Mouse (Mus musculus): Measurements from ENCODE around the gene B3galnt2. TPM values are rescaled to one million over a fixed set of nuclear protein-coding genes. Genes with fewer than 3 reads are reported as not detected.
"Not testable (repeated sequence)": the region's sequence is repeated elsewhere in the genome, so short reads cannot be mapped to it uniquely, and the experiment has no call there.

Gene B3galnt2
- 20.2 and 34.6 TPM in 2 replicates for polyA plus RNA-seq (2012; rRNA removed)

- DNase-seq (ENCODE audit: low read depth) = peak; percentile 95
Measured at GRCm38 (mm10) chr13:13953874-13954832, at the start of gene B3galnt2. TSS of gene B3galnt2 (plus strand) at chr13:13954469.

GRCm38 (mm10) chr13:13911341-13911740 is 42.9 kb upstream of the B3galnt2 start:
- DNase-seq (ENCODE audit: low read depth) = no peak

- no peak for DNase-seq (ENCODE audit: low read depth)
Measured at GRCm38 (mm10) chr13:13919396-13919795, 34.9 kb upstream of the B3galnt2 start.

- DNase-seq (ENCODE audit: low read depth) = no peak
Measured at GRCm38 (mm10) chr13:13922526-13922925, 31.7 kb upstream of the B3galnt2 start.

GRCm38 (mm10) chr13:13929982-13930381 is 24.3 kb upstream of the B3galnt2 start:
- no peak for DNase-seq (ENCODE audit: low read depth)

- no peak for DNase-seq (ENCODE audit: low read depth)
Measured at GRCm38 (mm10) chr13:13954931-13955330, 662 bp downstream of the B3galnt2 start.

- DNase-seq (ENCODE audit: low read depth) = no peak
Measured at GRCm38 (mm10) chr13:13956686-13957085, 2.4 kb downstream of the B3galnt2 start.

DNA sequence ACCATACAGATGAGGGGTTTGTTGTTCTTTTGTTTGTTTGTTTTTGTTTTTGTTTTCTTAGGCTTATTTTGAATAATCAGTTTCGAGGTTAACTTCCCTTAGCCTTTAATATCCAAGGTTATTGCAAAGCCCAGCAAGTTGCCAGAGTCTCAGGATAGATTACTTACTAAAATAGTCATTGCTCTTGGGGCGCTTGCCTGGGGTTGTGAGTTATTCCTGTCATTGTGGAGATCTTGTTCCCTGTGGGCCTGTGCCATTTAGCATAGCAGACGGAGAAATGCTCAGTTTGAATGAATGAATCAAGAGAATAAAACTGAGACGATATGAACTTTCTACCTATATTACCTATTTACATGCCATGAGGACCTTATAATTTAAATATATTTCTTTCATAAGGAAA is 5.9 kb downstream of the B3galnt2 start:
- no peak for DNase-seq (ENCODE audit: low read depth)

DNA sequence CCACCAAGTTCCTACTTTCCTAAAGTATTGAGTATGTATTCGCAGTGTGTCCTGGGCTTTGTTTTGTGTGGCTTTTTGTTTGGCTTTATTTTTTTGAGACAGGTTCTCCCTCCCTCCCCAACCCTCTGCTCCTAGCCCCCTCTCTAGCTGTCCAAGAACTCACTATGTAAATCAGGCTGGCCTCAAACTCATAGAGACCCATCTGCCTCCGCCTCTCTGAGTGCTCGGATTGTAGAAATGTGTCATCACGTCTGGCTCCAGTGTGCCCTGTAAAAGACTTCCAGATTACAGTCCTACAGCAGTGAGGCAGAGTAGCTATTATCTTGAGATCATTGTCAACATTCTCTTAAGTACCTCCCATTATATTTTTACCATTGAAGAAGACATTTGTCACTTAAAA is 6.8 kb downstream of the B3galnt2 start:
- DNase-seq (ENCODE audit: low read depth) = no peak

- DNase-seq (ENCODE audit: low read depth) = no peak
Measured at GRCm38 (mm10) chr13:13965388-13965964, 11.2 kb downstream of the B3galnt2 start.

DNA sequence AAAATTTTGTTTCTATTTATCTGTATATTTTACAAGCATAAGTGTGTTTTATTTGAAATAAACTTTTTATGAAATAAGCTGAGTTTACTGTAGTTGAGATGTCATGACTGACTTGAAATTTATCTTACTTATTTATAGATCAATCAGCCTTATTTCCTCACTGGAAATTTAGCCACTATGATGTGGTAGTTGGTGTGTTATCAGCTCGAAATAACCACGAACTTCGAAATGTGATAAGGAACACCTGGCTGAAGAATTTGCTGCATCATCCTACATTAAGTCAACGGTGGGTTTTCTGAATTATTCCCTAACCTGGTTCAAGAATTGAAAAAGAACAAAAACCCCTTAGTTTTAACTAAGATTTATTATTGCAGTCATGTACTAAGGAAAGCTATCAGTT is 11.9 kb downstream of the B3galnt2 start:
- no peak for DNase-seq (ENCODE audit: low read depth)

DNA sequence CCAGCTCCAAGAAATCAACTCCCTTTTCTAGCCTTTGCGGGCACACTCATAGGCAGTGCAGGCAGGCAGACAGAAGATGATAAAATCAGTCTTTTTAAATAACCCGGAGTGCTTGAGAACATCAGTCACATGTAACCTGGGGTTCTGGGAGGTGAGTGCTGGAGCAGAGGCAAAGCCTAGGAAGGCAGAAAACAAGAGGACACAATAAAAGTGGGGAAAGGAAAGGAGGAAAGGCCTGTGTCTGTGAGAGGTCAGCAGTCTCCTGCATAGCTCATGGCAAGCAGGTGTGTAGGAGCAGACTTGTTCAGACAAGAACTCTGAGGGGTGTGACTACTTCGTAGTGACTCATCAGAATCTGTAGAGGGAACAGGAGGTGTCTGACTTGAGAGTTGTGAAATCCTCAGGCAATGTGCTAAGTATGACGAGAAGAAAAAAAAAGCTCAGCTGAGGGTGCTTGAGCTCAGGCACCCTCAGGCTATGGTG is 14.4 kb downstream of the B3galnt2 start:
- peak; percentile 98 for DNase-seq (ENCODE audit: low read depth)

GRCm38 (mm10) chr13:13969796-13970195 is 15.5 kb downstream of the B3galnt2 start:
- no peak for DNase-seq (ENCODE audit: low read depth)

GRCm38 (mm10) chr13:13981842-13982241 is 27.6 kb downstream of the B3galnt2 start:
- DNase-seq (ENCODE audit: low read depth) = not testable (repeated sequence)

DNA sequence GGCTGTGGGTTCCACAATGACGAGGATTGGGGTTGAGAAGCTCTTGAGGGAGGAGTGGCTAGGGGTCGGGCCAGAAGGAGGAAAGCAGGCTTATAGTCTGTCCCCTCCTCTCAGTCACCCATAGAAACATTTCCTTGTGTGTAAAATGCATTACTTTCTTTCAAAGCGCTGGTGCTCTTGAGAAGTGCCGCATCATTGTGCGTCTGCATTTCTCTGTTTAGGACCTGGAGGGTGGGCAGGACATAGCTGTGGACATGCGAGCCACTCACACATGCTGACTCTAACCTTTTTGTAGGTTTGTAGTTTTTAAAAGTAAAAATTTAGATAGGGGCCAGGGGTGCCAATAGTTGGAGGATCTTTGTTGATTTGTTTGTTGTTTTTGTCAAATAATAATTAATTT is 29.3 kb downstream of the B3galnt2 start:
- no peak for DNase-seq (ENCODE audit: low read depth)

- DNase-seq (ENCODE audit: low read depth) = no peak
Measured at GRCm38 (mm10) chr13:13989135-13989534, 34.9 kb downstream of the B3galnt2 start.

DNA sequence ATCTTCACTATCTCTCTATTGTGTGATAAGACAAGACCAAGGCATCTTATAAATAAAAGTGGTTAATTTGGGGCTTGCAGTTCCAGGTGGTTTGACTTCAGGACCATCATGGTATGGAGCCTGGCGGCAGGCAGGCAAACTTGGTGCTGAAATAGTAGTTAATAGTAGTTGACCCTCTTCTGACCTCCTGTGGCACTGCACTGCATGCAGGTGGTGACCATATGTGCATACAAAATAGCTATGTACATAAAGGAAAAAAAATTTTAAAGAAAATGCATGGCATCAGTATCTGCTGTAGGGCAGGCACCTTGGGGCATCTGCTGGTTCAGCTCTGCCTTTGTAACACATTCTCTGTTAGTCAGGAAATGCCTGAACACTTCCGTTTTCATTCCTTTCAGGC is 36.1 kb downstream of the B3galnt2 start:
- DNase-seq (ENCODE audit: low read depth) = no peak

DNA sequence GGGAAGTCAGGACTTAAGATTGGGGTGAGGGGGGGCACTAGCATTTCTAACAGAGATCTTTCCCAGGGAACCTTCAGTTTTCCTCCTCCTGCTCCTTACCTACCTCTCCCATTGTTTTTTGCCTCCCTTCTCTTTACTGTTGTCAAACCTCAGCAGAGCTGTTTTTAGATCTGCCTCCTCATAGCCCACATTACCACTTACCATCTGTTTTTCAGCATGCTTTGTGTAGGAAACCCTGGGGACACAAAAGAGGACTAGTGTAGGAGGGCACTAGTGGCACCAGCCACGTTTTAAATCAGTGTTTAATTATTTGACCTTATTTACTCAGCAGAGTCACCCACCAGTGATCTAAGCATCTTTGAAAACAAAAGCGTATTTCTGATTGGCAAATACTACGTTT is 38.8 kb downstream of the B3galnt2 start:
- DNase-seq (ENCODE audit: low read depth) = no peak

DNA sequence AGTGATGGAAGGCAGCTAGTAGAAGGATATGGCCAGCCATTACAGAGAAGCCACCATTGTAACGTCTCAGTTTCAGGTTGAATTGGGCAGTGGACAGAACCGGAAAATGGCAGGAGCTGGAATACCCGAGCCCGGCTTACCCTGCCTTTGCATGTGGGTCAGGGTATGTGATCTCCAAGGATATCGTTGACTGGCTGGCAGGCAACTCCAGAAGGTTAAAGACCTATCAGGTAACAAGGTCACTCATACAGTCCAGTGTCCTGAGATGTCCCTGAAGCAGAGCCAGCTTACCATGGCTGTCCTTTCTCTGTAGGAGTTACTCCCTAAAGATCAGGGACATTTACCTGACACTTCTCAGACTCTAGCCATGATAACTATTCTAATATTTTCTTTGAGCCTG is 40.8 kb downstream of the B3galnt2 start:
- no peak for DNase-seq (ENCODE audit: low read depth)

GRCm38 (mm10) chr13:13997476-13997875 is 43.2 kb downstream of the B3galnt2 start:
- no peak for DNase-seq (ENCODE audit: low read depth)

GRCm38 (mm10) chr13:14002706-14003105 is 48.4 kb downstream of the B3galnt2 start:
- peak; percentile 85 for DNase-seq (ENCODE audit: low read depth)

GRCm38 (mm10) chr13:14004086-14004485 is 49.8 kb downstream of the B3galnt2 start:
- DNase-seq (ENCODE audit: low read depth) = peak; percentile 44

- peak; percentile 73 for DNase-seq (ENCODE audit: low read depth)
Measured at GRCm38 (mm10) chr13:14004999-14005398, 50.7 kb downstream of the B3galnt2 start.

Measured in gonadal fat pad, adult 2 months (tissue).